Mouse (Mus musculus): Measurements from ENCODE around the gene Nrxn1. TPM values are rescaled to one million over a fixed set of nuclear protein-coding genes. Genes with fewer than 3 reads are reported as not detected.

Nrxn1 gene
- total and polyA plus RNA-seq, 3 experiments = not detected

DNA sequence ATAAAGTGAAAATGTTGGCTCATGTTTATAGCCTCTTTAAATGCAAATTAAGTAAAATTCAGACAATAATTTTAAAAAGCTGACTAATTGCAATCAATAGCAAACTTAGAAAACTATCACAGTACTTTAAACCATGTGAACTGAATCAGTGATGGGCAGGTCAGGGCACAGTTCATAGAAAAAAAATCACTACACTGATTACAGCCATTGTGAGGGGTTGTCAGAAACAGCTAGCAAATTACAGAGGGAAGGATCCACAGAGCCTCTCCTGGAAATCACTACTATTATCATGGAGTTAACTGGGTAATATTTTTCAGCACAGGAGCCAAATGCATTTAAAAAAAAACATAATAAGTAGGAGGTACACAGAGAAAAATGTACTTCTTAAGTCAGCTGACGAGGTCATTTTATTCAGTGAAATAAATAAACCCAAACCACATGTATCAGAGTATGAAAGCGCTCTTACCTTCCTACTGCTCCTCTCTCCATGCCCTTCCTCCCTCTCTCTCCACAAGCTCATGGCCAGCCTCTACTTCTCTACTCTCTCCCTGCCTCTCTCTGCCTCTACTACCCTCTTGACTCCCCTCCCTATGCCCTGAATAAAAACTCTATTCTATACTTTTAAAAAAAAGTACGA, 304.3 kb downstream of the Nrxn1 start:
- Histone ChIP-seq H3K9ac (ENCODE audit: control insufficient read depth, low read depth, low read length, poor library complexity, severe bottlenecking) (no peak overlapping the region), H3K27ac (ENCODE audit: control insufficient read depth, low read depth, low read length) (no peak overlapping the region), H3K36me3 (ENCODE audit: control insufficient read depth in 1 of 2, insufficient read depth in 2 of 2, low read length in 2 of 2) (no peaks in the 10 kb centered on the region), H3K4me1 (ENCODE audit: control insufficient read depth in 1 of 2, insufficient read depth in 2 of 2, low read length in 2 of 2) (no peaks in the 10 kb centered on the region), H3K9me3 (replicated peaks; ENCODE audit: insufficient read depth, low read length) (no peaks in the 10 kb centered on the region), H3K27me3 (ENCODE audit: control insufficient read depth in 1 of 2, insufficient read depth in 2 of 2, low read length in 2 of 2) (no peaks in the 10 kb centered on the region), H3K4me3 (ENCODE audit: control insufficient read depth in 1 of 2, insufficient read depth in 1 of 2, low read depth in 2 of 2, low read length in 2 of 2) (no peak overlapping the region), H3K79me2 (ENCODE audit: control insufficient read depth, insufficient read depth, low read length, poor library complexity) (no peaks in the 10 kb centered on the region)
- DNase-seq (ENCODE audit: low read depth, low spot score) = no peak
- TF ChIP-seq NRF1 (IDR thresholded peaks at IDR 0.05; ENCODE audit: insufficient read depth, low read depth, low read length, poor library complexity, severe bottlenecking) (no peak), TCF12 (IDR thresholded peaks at IDR 0.05; ENCODE audit: low read depth, low read length) (no peak), USF1 (IDR thresholded peaks at IDR 0.05; ENCODE audit: low read depth, low read length) (no peak), ETS1 (IDR thresholded peaks at IDR 0.05; ENCODE audit: low read depth, low read length) (no peak), EP300 (IDR thresholded peaks at IDR 0.05; ENCODE audit: low read depth in 1 of 2, low read length in 2 of 2) (no peak), SIN3A (IDR thresholded peaks at IDR 0.05; ENCODE audit: low read length) (no peak), MEF2A (IDR thresholded peaks at IDR 0.05; ENCODE audit: extremely low read depth, insufficient replicate concordance, low read depth, low read length, poor library complexity, severe bottlenecking) (no peak), UBTF (IDR thresholded peaks at IDR 0.05; ENCODE audit: borderline replicate concordance, insufficient read depth, low read depth, low read length) (no peak), ZNF384 (IDR thresholded peaks at IDR 0.05; ENCODE audit: low read depth, low read length) (no peak), POLR2AphosphoS5 (IDR thresholded peaks at IDR 0.05; ENCODE audit: borderline replicate concordance, low read depth, low read length) (no peak), BHLHE40 (IDR thresholded peaks at IDR 0.05; ENCODE audit: borderline replicate concordance, low read depth, low read length) (no peak), E2F4 (IDR thresholded peaks at IDR 0.05; ENCODE audit: borderline replicate concordance, low read depth, low read length) (no peak)

DNA sequence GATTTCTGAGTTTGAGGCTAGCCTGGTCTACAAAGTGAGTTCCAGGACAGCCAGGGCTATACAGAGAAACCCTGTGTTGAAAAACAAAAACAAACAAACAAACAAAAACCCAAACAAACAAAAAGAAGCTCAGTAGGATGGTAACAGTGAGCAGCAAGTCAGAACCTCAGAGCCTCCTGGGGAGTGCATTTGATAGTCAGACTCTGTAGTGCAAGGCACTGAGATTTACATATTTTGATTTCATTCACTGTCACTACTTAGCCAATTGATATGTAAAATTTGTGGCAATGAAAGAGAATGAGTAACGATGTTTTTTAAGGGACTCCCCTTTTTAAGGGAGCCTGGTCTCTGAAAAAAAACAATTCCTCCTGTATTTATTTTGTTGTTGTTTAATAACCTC, 304.8 kb downstream of the Nrxn1 start:
- Histone ChIP-seq H3K9ac (ENCODE audit: control insufficient read depth, low read depth, low read length, poor library complexity, severe bottlenecking) (no peak overlapping the region), H3K36me3 (ENCODE audit: control insufficient read depth in 1 of 2, insufficient read depth in 2 of 2, low read length in 2 of 2) (no peaks in the 10 kb centered on the region), H3K4me1 (ENCODE audit: control insufficient read depth in 1 of 2, insufficient read depth in 2 of 2, low read length in 2 of 2) (peaks cover 0 to 1% of the 10 kb centered on the region in 2 experiments; a peak in 1 of 4 replicates), H3K9me3 (replicated peaks; ENCODE audit: insufficient read depth, low read length) (no peaks in the 10 kb centered on the region), H3K27me3 (ENCODE audit: control insufficient read depth in 1 of 2, insufficient read depth in 2 of 2, low read length in 2 of 2) (no peaks in the 10 kb centered on the region), H3K27ac (ENCODE audit: control insufficient read depth, low read depth, low read length) (no peak overlapping the region), H3K4me3 (ENCODE audit: control insufficient read depth in 1 of 2, insufficient read depth in 1 of 2, low read depth in 2 of 2, low read length in 2 of 2) (no peak overlapping the region), H3K79me2 (ENCODE audit: control insufficient read depth, insufficient read depth, low read length, poor library complexity) (no peaks in the 10 kb centered on the region)
- no peak for TF ChIP-seq ZNF384 (IDR thresholded peaks at IDR 0.05; ENCODE audit: low read depth, low read length)
- TF ChIP-seq POLR2AphosphoS2 (IDR thresholded peaks at IDR 0.05; ENCODE audit: low read length) = no peak
- TF ChIP-seq GABPA (IDR thresholded peaks at IDR 0.05; ENCODE audit: low read depth, low read length) = no peak
- no peak for TF ChIP-seq NRF1 (IDR thresholded peaks at IDR 0.05; ENCODE audit: insufficient read depth, low read depth, low read length, poor library complexity, severe bottlenecking)
- TF ChIP-seq ZMIZ1 (IDR thresholded peaks at IDR 0.05; ENCODE audit: low read depth, low read length) = no peak
- TF ChIP-seq CHD1 (IDR thresholded peaks at IDR 0.05; ENCODE audit: low read depth, low read length) = no peak
- no peak for TF ChIP-seq SMC3 (IDR thresholded peaks at IDR 0.05; ENCODE audit: low read depth, low read length)
- TF ChIP-seq KAT2A (conservative IDR thresholded peaks at IDR 0.05; ENCODE audit: low read depth, low read length) = no peak
- no peak for TF ChIP-seq BHLHE40 (IDR thresholded peaks at IDR 0.05; ENCODE audit: borderline replicate concordance, low read depth, low read length)
- TF ChIP-seq MYB (IDR thresholded peaks at IDR 0.05; ENCODE audit: low read depth, low read length) = no peak
- TF ChIP-seq MYC (IDR thresholded peaks at IDR 0.05; ENCODE audit: low read depth, low read length) = no peak
- no peak for TF ChIP-seq MAZ (IDR thresholded peaks at IDR 0.05; ENCODE audit: low read depth, low read length)
- no peak for TF ChIP-seq GATA1 (IDR thresholded peaks at IDR 0.05; ENCODE audit: low read depth, low read length)
- TF ChIP-seq ZKSCAN1 (IDR thresholded peaks at IDR 0.05; ENCODE audit: low read depth, low read length) = no peak
- no peak for TF ChIP-seq POLR2A (IDR thresholded peaks at IDR 0.05; ENCODE audit: control insufficient read depth in 1 of 2, insufficient read depth in 1 of 2, low read depth in 1 of 2, low read length in 2 of 2, poor library complexity in 1 of 2)
- TF ChIP-seq TCF12 (IDR thresholded peaks at IDR 0.05; ENCODE audit: low read depth, low read length) = no peak
- no peak for TF ChIP-seq E2F4 (IDR thresholded peaks at IDR 0.05; ENCODE audit: borderline replicate concordance, low read depth, low read length)
- no peak for TF ChIP-seq UBTF (IDR thresholded peaks at IDR 0.05; ENCODE audit: borderline replicate concordance, insufficient read depth, low read depth, low read length)
- TF ChIP-seq ELF1 (IDR thresholded peaks at IDR 0.05; ENCODE audit: low read depth, low read length) = no peak
- no peak for TF ChIP-seq USF2 (IDR thresholded peaks at IDR 0.05; ENCODE audit: borderline replicate concordance in 1 of 2, insufficient read depth in 1 of 2, low read depth in 1 of 2, low read length in 2 of 2)
- no peak for DNase-seq (ENCODE audit: low read depth, low spot score)

Data from MEL (cell line).